Mouse (Mus musculus): ENCODE measurements around the gene Flt4. TPM values are rescaled to one million over a fixed set of nuclear protein-coding genes. Genes with fewer than 3 reads are reported as not detected.

Flt4 gene
- polyA plus RNA-seq, 1 experiment from 2014 or later: 4.9 TPM

DNA sequence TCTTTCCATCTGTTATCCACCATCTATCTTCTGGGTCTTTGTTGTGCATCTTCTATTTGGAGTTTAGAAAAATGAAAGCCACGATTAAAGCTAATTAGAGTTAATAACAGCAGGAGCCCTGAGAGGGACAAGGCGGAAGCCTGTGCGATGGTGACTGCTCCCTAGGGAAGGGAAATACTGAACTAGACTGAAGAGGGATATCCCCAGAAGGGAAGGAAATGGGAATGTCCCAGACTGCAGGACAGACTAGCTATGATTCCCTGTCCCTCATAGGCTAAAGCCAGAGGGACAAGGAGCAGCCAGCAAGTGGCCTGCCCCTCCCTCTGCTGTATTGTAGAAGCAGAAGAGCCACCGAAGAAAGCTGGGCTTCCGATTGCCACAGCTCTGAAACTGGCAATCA lies 12.9 kb downstream of the Flt4 start:
- 70% methylated on average over 5 of the region's 5 CpGs for WGBS (ENCODE audit: insufficient replicate concordance)
- DNase-seq (no peak), ATAC-seq (no peak)
- no peaks in the 10 kb centered on the region for H3K36me3 ChIP-seq (replicated peaks; ENCODE audit: insufficient read depth, low read length)
- no peak overlapping the region for H3K27ac ChIP-seq (ENCODE audit: low read depth)
- no peak overlapping the region for H3K9ac ChIP-seq (replicated peaks)
- H3K27me3 ChIP-seq (ENCODE audit: insufficient read depth, low read length): no peaks in the 10 kb centered on the region
- TF ChIP-seq EP300 (IDR thresholded peaks at IDR 0.05; ENCODE audit: low read depth) (no peak), CTCF (IDR thresholded peaks at IDR 0.05; ENCODE audit: low read depth) (no peak)
- no peaks in the 10 kb centered on the region for H3K9me3 ChIP-seq (ENCODE audit: low read length)
- H3K4me2 ChIP-seq (ENCODE audit: low read depth, low read length): no peak overlapping the region
- 0 out of 2 replicates have a peak, but pooled peaks cover 3% of the 10 kb centered on the region for H3K4me1 ChIP-seq (ENCODE audit: insufficient read depth)
- H3K4me3 ChIP-seq (ENCODE audit: low read depth, low read length): no peak overlapping the region

DNA sequence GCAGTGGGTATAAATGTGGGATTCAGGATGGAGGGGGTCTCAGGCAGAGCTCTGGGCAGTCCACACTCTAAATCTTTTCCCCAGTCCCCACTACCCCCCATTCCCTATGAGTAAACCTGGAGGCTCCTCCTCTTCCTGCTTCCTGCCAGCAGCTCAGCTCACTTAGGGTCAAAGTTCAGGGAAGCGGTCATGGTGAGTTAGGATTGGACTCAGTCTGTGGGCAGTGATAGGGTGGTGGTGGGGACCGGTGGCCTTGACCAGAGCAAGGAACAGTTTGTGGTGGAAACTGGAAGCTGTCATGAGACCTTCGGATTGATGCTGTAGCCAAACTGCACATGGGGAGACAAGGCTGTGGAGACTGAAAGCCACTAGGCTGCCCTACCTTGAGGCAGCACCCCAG lies 15.1 kb downstream of the Flt4 start:
- no peak overlapping the region for H3K27ac ChIP-seq (ENCODE audit: low read depth)
- WGBS (ENCODE audit: insufficient replicate concordance): 67% methylated on average over 3 of the region's 3 CpGs
- no peaks in the 10 kb centered on the region for H3K27me3 ChIP-seq (ENCODE audit: insufficient read depth, low read length)
- no peak overlapping the region for H3K4me3 ChIP-seq (ENCODE audit: low read depth, low read length)
- H3K4me2 ChIP-seq (ENCODE audit: low read depth, low read length): no peak overlapping the region
- no peak for TF ChIP-seq CTCF (IDR thresholded peaks at IDR 0.05; ENCODE audit: low read depth)
- TF ChIP-seq EP300 (IDR thresholded peaks at IDR 0.05; ENCODE audit: low read depth): no peak
- no peak overlapping the region for H3K9ac ChIP-seq (replicated peaks)
- 0 out of 2 replicates have a peak, but pooled peaks cover 3% of the 10 kb centered on the region for H3K4me1 ChIP-seq (ENCODE audit: insufficient read depth)
- peak; percentile 68 for ATAC-seq
- no peaks in the 10 kb centered on the region for H3K36me3 ChIP-seq (replicated peaks; ENCODE audit: insufficient read depth, low read length)
- no peak for DNase-seq
- no peaks in the 10 kb centered on the region for H3K9me3 ChIP-seq (ENCODE audit: low read length)

DNA sequence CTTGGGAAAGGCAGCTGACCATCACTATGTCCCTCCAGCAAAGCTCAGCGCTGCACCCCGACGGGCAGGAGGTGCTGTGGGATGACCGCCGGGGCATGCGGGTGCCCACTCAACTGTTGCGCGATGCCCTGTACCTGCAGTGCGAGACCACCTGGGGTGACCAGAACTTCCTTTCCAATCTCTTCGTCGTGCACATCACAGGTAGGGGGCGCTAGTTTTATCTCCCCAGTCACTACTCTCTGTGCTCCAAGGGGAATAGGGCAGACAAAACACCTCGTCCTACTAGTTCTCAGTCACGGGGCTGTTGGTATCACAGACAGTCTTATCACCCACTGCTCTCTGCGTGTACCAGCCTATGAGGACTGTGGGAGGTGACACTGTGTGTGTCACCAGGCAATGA lies 16.8 kb downstream of the Flt4 start:
- 64% methylated on average over 15 of the region's 15 CpGs for WGBS (ENCODE audit: insufficient replicate concordance)
- no peak overlapping the region for H3K4me2 ChIP-seq (ENCODE audit: low read depth, low read length)
- no peak overlapping the region for H3K27ac ChIP-seq (ENCODE audit: low read depth)
- H3K36me3 ChIP-seq (replicated peaks; ENCODE audit: insufficient read depth, low read length): no peaks in the 10 kb centered on the region
- no peak overlapping the region for H3K9ac ChIP-seq (replicated peaks)
- TF ChIP-seq EP300 (IDR thresholded peaks at IDR 0.05; ENCODE audit: low read depth) (no peak), CTCF (IDR thresholded peaks at IDR 0.05; ENCODE audit: low read depth) (peak; percentile 38)
- no peak overlapping the region for H3K4me3 ChIP-seq (ENCODE audit: low read depth, low read length)
- ATAC-seq: no peak
- H3K9me3 ChIP-seq (ENCODE audit: low read length): no peaks in the 10 kb centered on the region
- DNase-seq: no peak
- H3K27me3 ChIP-seq (ENCODE audit: insufficient read depth, low read length): no peaks in the 10 kb centered on the region
- H3K4me1 ChIP-seq (ENCODE audit: insufficient read depth): 0 out of 2 replicates have a peak, but pooled peaks cover 3% of the 10 kb centered on the region

DNA sequence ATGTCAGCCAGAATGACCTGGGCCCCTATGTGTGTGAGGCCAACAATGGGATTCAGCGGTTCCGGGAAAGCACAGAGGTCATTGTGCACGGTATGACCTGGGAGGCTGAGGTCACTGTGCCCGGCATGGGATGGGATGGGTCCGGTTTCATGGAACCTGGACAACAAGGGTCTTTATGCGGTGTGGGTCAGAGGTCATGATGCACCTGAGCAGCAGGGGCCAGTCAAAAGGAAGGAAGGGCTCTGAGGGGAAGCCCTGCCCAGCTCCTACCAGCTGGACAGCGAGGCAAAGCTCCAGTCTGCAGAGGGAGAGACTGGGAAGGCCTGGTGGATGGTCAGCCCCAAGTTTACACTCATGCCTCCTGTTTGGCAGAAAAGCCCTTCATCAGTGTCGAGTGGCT lies 17.7 kb downstream of the Flt4 start:
- no peaks in the 10 kb centered on the region for H3K36me3 ChIP-seq (replicated peaks; ENCODE audit: insufficient read depth, low read length)
- no peak overlapping the region for H3K4me3 ChIP-seq (ENCODE audit: low read depth, low read length)
- H3K4me1 ChIP-seq (ENCODE audit: insufficient read depth): 0 out of 2 replicates have a peak, but pooled peaks cover 3% of the 10 kb centered on the region
- no peak overlapping the region for H3K4me2 ChIP-seq (ENCODE audit: low read depth, low read length)
- TF ChIP-seq CTCF (IDR thresholded peaks at IDR 0.05; ENCODE audit: low read depth) (no peak), EP300 (IDR thresholded peaks at IDR 0.05; ENCODE audit: low read depth) (no peak)
- no peaks in the 10 kb centered on the region for H3K27me3 ChIP-seq (ENCODE audit: insufficient read depth, low read length)
- DNase-seq (no peak), ATAC-seq (no peak)
- no peak overlapping the region for H3K9ac ChIP-seq (replicated peaks)
- H3K27ac ChIP-seq (ENCODE audit: low read depth): no peak overlapping the region
- H3K9me3 ChIP-seq (ENCODE audit: low read length): no peaks in the 10 kb centered on the region
- 73% methylated on average over 8 of the region's 8 CpGs for WGBS (ENCODE audit: insufficient replicate concordance)

DNA sequence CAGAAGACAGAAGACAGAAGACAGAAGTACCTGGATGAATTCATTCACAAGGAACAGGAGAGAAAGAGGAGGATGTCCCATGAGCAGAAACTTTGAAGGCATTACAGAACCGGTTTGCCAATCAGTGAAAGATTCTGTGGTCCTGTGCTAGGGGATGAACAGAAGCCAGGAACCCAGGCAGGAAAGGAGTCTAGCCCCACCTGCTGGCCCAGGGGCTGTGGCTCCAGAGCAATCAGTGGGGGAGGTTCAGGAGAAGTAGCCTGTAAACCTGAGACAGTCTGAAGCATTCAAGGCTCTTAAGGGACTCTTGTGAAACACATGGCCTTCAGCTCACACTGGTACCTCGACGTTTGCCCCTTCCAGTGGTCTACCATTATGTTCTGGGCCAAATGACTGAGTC lies 22.1 kb downstream of the Flt4 start:
- ATAC-seq (no peak), DNase-seq (peak; percentile 36)
- Histone ChIP-seq H3K4me2 (ENCODE audit: low read depth, low read length) (no peak overlapping the region), H3K27ac (ENCODE audit: low read depth) (no peak overlapping the region), H3K9ac (replicated peaks) (no peak overlapping the region), H3K9me3 (ENCODE audit: low read length) (no peaks in the 10 kb centered on the region), H3K4me1 (ENCODE audit: insufficient read depth) (peaks cover 5% of the 10 kb centered on the region; the same call in 1 of the 2 replicates), H3K36me3 (replicated peaks; ENCODE audit: insufficient read depth, low read length) (no peaks in the 10 kb centered on the region), H3K4me3 (ENCODE audit: low read depth, low read length) (no peak overlapping the region), H3K27me3 (ENCODE audit: insufficient read depth, low read length) (peaks cover 19% of the 10 kb centered on the region)
- 20% methylated on average over 3 of the region's 3 CpGs for WGBS (ENCODE audit: insufficient replicate concordance)
- TF ChIP-seq EP300 (IDR thresholded peaks at IDR 0.05; ENCODE audit: low read depth) (no peak), CTCF (IDR thresholded peaks at IDR 0.05; ENCODE audit: low read depth) (peak; percentile 60)

DNA sequence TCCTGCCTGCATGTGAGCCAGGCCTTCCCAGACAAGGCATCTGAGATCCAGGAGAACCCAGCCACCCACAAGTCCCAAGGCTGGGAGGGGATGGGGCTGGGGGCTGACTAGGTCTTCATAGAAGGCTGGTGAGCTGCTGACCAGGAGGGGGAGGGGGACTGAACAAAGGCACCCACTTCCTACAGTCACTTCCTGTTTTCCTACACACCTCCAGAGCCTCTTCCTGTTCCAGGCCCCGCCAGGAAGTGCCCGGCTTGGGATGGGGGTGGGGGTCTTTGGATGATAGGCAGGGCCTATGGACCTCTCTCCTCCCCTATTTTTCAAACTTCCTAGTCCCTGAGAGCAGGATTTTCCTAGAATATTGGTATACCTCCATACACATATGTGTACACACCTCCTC lies 23.2 kb downstream of the Flt4 start:
- Histone ChIP-seq H3K9ac (replicated peaks) (no peak overlapping the region), H3K9me3 (ENCODE audit: low read length) (no peaks in the 10 kb centered on the region), H3K4me1 (ENCODE audit: insufficient read depth) (peaks cover 5% of the 10 kb centered on the region; the same call in 1 of the 2 replicates), H3K27ac (ENCODE audit: low read depth) (no peak overlapping the region), H3K27me3 (ENCODE audit: insufficient read depth, low read length) (peaks cover 22% of the 10 kb centered on the region), H3K4me3 (ENCODE audit: low read depth, low read length) (no peak overlapping the region), H3K36me3 (replicated peaks; ENCODE audit: insufficient read depth, low read length) (no peaks in the 10 kb centered on the region), H3K4me2 (ENCODE audit: low read depth, low read length) (no peak overlapping the region)
- peak; percentile 21; the same call in 1 of the 2 replicates for ATAC-seq
- TF ChIP-seq CTCF (IDR thresholded peaks at IDR 0.05; ENCODE audit: low read depth): no peak
- no peak for TF ChIP-seq EP300 (IDR thresholded peaks at IDR 0.05; ENCODE audit: low read depth)
- DNase-seq: no peak
- WGBS (ENCODE audit: insufficient replicate concordance): 55% methylated on average over 2 of the region's 2 CpGs

DNA sequence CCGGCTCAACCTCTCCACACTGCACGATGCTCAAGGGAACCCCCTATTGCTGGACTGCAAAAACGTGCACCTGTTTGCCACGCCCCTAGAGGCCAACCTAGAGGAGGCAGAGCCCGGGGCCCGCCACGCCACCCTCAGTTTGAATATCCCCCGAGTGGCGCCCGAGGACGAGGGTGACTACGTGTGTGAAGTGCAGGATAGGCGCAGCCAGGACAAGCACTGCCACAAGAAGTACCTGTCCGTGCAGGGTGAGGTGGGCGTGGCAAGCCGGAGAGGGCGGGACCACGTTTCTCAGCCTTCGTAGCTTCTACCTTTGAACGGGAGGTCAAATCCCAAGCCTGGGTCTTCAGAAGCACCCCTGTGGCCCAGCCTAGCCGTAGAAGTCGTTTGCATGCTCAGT lies 25.0 kb downstream of the Flt4 start:
- no peaks in the 10 kb centered on the region for H3K9me3 ChIP-seq (ENCODE audit: low read length)
- DNase-seq (no peak), ATAC-seq (no peak)
- peaks cover 22% of the 10 kb centered on the region for H3K27me3 ChIP-seq (ENCODE audit: insufficient read depth, low read length)
- H3K4me2 ChIP-seq (ENCODE audit: low read depth, low read length): peak overlapping the region; percentile 48
- WGBS (ENCODE audit: insufficient replicate concordance): 38% methylated on average over 22 of the region's 22 CpGs
- H3K36me3 ChIP-seq (replicated peaks; ENCODE audit: insufficient read depth, low read length): no peaks in the 10 kb centered on the region
- H3K27ac ChIP-seq (ENCODE audit: low read depth): no peak overlapping the region
- H3K4me1 ChIP-seq (ENCODE audit: insufficient read depth): peaks cover 5% of the 10 kb centered on the region; the same call in 1 of the 2 replicates
- no peak overlapping the region; the same call in 1 of the 2 replicates for H3K4me3 ChIP-seq (ENCODE audit: low read depth, low read length)
- no peak for TF ChIP-seq EP300 (IDR thresholded peaks at IDR 0.05; ENCODE audit: low read depth)
- TF ChIP-seq CTCF (IDR thresholded peaks at IDR 0.05; ENCODE audit: low read depth): no peak
- no peak overlapping the region for H3K9ac ChIP-seq (replicated peaks)

Measured in liver, postnatal 0 days (tissue).